Mouse (Mus musculus) ES-E14 (cell line): ENCODE data around the gene Dpf3. TPM values are rescaled to one million over a fixed set of nuclear protein-coding genes. Genes with fewer than 3 reads are reported as not detected.

Experiments
- DNase-seq: peaks from one replicate; pipeline ENCODE4 v3.0.0-alpha.2; 2013; ENCODE audit warnings: low read depth, low spot score
- H3K27ac ChIP-seq: 2 replicates; pipeline ENCODE4 v1.5.1; 2012; ENCODE audit warnings: low read depth, mild to moderate bottlenecking, low read length, moderate library complexity, mixed read lengths; ENCODE audit not compliant: poor library complexity, insufficient read depth, severe bottlenecking
- H3K36me3 ChIP-seq: 2 replicates; pipeline ENCODE4 v1.6.1; 2012; ENCODE audit warnings: mild to moderate bottlenecking, low read length, moderate library complexity, mixed read lengths; ENCODE audit not compliant: control insufficient read depth, poor library complexity, insufficient read depth, severe bottlenecking
- H3K4me1 ChIP-seq, 2 experiments: fragments of 150-350 bp in 1 of 2; sonication (generic) in 1 of 2; 2 replicates each; pipeline ENCODE4 v1.6.1; 2012; ENCODE audit warnings: low read length in 2 of 2, mild to moderate bottlenecking in 1 of 2, mixed read lengths in 1 of 2; ENCODE audit not compliant: control insufficient read depth in 2 of 2, insufficient read depth in 2 of 2, poor library complexity in 1 of 2
- H3K4me3 ChIP-seq, 2 experiments: fragments of 150-350 bp in 1 of 2; sonication (generic) in 1 of 2; 2 replicates each; pipeline ENCODE4 v1.5.1; 2012; ENCODE audit warnings: low read length in 2 of 2, low read depth in 1 of 2, mild to moderate bottlenecking in 1 of 2, mixed read lengths in 1 of 2; ENCODE audit not compliant: insufficient read depth in 1 of 2, poor library complexity in 1 of 2, severe bottlenecking in 1 of 2
- H3K9ac ChIP-seq: 2 replicates; pipeline ENCODE4 v1.6.1; 2012; ENCODE audit warnings: low read depth, mild to moderate bottlenecking, low read length, mixed read lengths; ENCODE audit not compliant: poor library complexity, insufficient read depth, severe bottlenecking
- H3K9me3 ChIP-seq: fragments of 150-350 bp; sonication (generic); 2 replicates; pipeline ENCODE4 v1.6.1; 2012; ENCODE audit warnings: low read depth, mild to moderate bottlenecking, low read length; ENCODE audit not compliant: control insufficient read depth, insufficient read depth
- CHD2 ChIP-seq: IDR thresholded peaks from 2 replicates; pipeline ENCODE4 v1.6.1; 2014; ENCODE audit warnings: mild to moderate bottlenecking, low read depth, low read length, inconsistent platforms
- HCFC1 ChIP-seq: IDR thresholded peaks from 2 replicates; pipeline ENCODE4 v1.6.1; 2012; ENCODE audit warnings: low read length, inconsistent platforms, borderline replicate concordance; ENCODE audit not compliant: insufficient read depth
- MAFK ChIP-seq: IDR thresholded peaks from 2 replicates; pipeline ENCODE4 v1.6.1; 2014; ENCODE audit warnings: mild to moderate bottlenecking, low read depth, low read length, inconsistent platforms; ENCODE audit not compliant: insufficient read depth
- ZC3H11A ChIP-seq: IDR thresholded peaks from 2 replicates; pipeline ENCODE4 v1.6.1; 2012; ENCODE audit warnings: low read depth, mild to moderate bottlenecking, inconsistent platforms, low read length, borderline replicate concordance
- ZNF384 ChIP-seq: IDR thresholded peaks from 2 replicates; pipeline ENCODE4 v1.6.1; 2012; ENCODE audit warnings: low read depth, low read length, inconsistent platforms
- in situ Hi-C, 2 experiments: fragments of 600-800 bp; cut with MboI; formaldehyde crosslinking; loops; one replicate each; pipeline ENCODE4 v1.15.1; 2025; ENCODE audit warnings: low sequenced_read_pairs in 2 of 2, inconsistent platforms in 1 of 2; ENCODE audit not compliant: unreplicated experiment in 2 of 2
- total RNA-seq: library from RNA; depleted of rRNA; stranded (reverse); fragments of 300-350 nt; gene quantifications from 2 replicates; pipeline ENCODE4 v1.2.3, GENCODE M21; 2012

The Dpf3 gene
- total RNA-seq, 1 experiment = 1.4 TPM

GRCm38 (mm10) chr12:83327451-83327850 lies 160.1 kb downstream of the Dpf3 start:
- Histone ChIP-seq H3K9ac (no peak overlapping the region), H3K4me1 (peaks cover 0 to 2% of the 10 kb centered on the region in 2 experiments; a peak in 1 of 4 replicates), H3K4me3 (no peak overlapping the region), H3K36me3 (no peaks in the 10 kb centered on the region), H3K9me3 (no peaks in the 10 kb centered on the region), H3K27ac (no peak overlapping the region)
- in situ Hi-C loops = no loop called here
- TF ChIP-seq CHD2 (no peak), ZNF384 (no peak), HCFC1 (no peak), ZC3H11A (no peak), MAFK (no peak)
- DNase-seq = no peak

GRCm38 (mm10) chr12:83320725-83321124 lies 166.8 kb downstream of the Dpf3 start:
- no peaks in the 10 kb centered on the region for H3K9me3 ChIP-seq
- no peaks in the 10 kb centered on the region for H3K4me1 ChIP-seq
- no peak for DNase-seq
- H3K36me3 ChIP-seq = no peaks in the 10 kb centered on the region
- H3K9ac ChIP-seq = no peak overlapping the region
- no peak overlapping the region for H3K27ac ChIP-seq
- in situ Hi-C loops = no loop called here
- no peak overlapping the region for H3K4me3 ChIP-seq
- TF ChIP-seq HCFC1 (no peak), ZC3H11A (no peak)

DNA sequence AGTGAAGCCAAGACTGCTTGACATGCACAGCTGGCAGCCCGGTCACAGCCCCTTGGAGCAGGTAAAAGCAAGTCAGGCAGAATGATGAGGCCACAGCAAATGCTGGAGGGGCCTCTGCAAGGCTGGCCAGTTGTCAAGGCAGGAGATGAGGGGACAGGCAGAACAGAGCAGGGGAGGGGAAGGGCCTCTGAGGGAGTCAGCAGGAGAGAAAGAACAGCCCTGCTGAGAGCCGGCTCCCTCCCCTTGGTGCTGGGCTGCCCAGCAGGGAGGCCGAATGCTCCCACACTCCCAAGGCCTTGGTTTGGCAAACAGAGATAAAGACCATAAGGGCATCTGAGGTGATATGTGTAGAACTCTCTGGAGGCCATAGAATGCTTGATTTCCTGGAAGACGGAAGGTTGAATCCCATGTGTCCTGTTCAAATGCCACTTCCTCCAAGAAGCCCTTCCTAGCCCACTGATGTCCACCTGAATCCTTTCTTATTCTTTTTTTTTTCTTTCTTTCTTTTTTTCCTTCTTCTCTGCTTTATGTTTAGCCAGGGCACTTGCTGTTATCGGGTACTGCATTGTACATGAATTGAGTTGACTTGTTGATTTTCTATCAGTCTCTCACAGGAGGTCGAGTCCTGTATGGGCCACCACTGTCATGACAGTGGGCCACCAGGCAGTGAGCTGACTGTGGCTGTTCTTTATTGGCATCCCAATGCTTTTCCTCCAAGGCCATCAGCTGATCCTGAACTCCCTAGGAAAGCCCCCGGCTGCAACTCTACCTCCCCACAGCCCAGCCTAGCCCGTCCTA lies 169.7 kb downstream of the Dpf3 start:
- Histone ChIP-seq H3K4me3 (no peak overlapping the region), H3K9ac (no peak overlapping the region), H3K27ac (no peak overlapping the region), H3K9me3 (no peaks in the 10 kb centered on the region), H3K36me3 (no peaks in the 10 kb centered on the region), H3K4me1 (no peaks in the 10 kb centered on the region)
- in situ Hi-C loops = no loop called here
- DNase-seq = no peak
- TF ChIP-seq HCFC1 = no peak
- no peak for TF ChIP-seq MAFK
- TF ChIP-seq ZNF384 = no peak
- TF ChIP-seq CHD2 = no peak
- no peak for TF ChIP-seq ZC3H11A

DNA sequence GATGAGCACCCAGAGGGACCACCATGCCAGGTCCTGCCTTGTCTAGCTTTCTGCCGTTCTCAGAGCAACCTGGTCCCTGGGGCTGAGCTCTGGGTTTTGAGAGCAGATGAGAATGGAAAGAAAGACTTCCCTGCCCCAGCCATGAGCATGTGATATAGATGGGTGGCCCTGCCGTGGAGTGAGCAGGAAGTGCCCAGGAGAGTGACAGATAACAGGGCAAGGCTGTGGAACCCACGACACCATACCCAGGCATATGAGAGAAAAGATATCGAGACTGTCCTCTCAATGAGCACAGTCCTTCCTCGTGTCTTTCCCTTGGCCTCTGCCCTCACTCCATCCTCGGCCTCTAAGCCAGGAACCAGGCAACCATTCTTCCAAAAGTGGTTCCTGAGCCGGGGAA lies 172.8 kb downstream of the Dpf3 start:
- no peak overlapping the region for H3K9ac ChIP-seq
- no peaks in the 10 kb centered on the region for H3K36me3 ChIP-seq
- in situ Hi-C loops = no loop called here
- DNase-seq = no peak
- TF ChIP-seq CHD2 (no peak), HCFC1 (no peak), ZC3H11A (no peak), MAFK (no peak), ZNF384 (no peak)
- H3K27ac ChIP-seq = no peak overlapping the region
- H3K4me3 ChIP-seq = no peak overlapping the region; a peak in 1 of 4 replicates
- no peaks in the 10 kb centered on the region for H3K9me3 ChIP-seq
- peaks cover 0 to 3% of the 10 kb centered on the region in 2 experiments; a peak in 1 of 4 replicates for H3K4me1 ChIP-seq
